Mouse (Mus musculus): ENCODE data around the gene F8. TPM values are rescaled to one million over a fixed set of nuclear protein-coding genes. Genes with fewer than 3 reads are reported as not detected.
A peak's percentile ranks its signal among the peaks of the same experiment; 100 is the strongest.
"Not testable (repeated sequence)": the region's sequence is repeated elsewhere in the genome, so short reads cannot be mapped to it uniquely, and the experiment has no call there.

F8 gene
- total RNA-seq (2021): 1 to 10 TPM; 1.8 to 3.6 TPM
- long read RNA-seq, experiment 1, partial matches to known transcripts: 1 of 1 reads
- long read RNA-seq, experiment 1, other reads (novel, unspliced or antisense): 0 of 1 reads
- long read RNA-seq, experiment 2: 0 reads

GRCm38 (mm10) chrX:75382195-75382771 is at the start of gene F8, which contains the start of gene Fundc2:
Gene F8, minus strand, starts transcription at chrX:75382615.
Gene Fundc2, plus strand, starts transcription at chrX:75382399.
- peak; percentile 35 to 55 for DNase-seq (ENCODE audit: low spot score in 2 of 2)

GRCm38 (mm10) chrX:75415936-75416785 is 33.7 kb upstream of the F8 start, which contains the start of the genes Cmc4, Mtcp1 and Brcc3:
Gene Cmc4, minus strand, starts transcription at chrX:75416584.
Gene Mtcp1, minus strand, starts transcription at chrX:75416588.
Gene Brcc3, plus strand, starts transcription at chrX:75416628.
- DNase-seq (ENCODE audit: low spot score in 2 of 2): peak; percentile 85 to 86

- no peak for DNase-seq (ENCODE audit: low spot score in 2 of 2)
Measured at GRCm38 (mm10) chrX:75409711-75410110, 27.3 kb upstream of the F8 start.

- no peak for DNase-seq (ENCODE audit: low spot score in 2 of 2)
Measured at GRCm38 (mm10) chrX:75403350-75403749, 20.9 kb upstream of the F8 start.

- DNase-seq (ENCODE audit: low spot score in 2 of 2): no peak
Measured at GRCm38 (mm10) chrX:75402668-75403067, 20.3 kb upstream of the F8 start.

GRCm38 (mm10) chrX:75399471-75399870 is 17.1 kb upstream of the F8 start:
- DNase-seq (ENCODE audit: low spot score in 2 of 2): no peak

GRCm38 (mm10) chrX:75381699-75382098 is 716 bp downstream of the F8 start:
- no peak for DNase-seq (ENCODE audit: low spot score in 2 of 2)

- no peak for DNase-seq (ENCODE audit: low spot score in 2 of 2)
Measured at GRCm38 (mm10) chrX:75381176-75381575, 1.2 kb downstream of the F8 start.

- DNase-seq (ENCODE audit: low spot score in 2 of 2): no peak
Measured at GRCm38 (mm10) chrX:75376815-75377214, 5.6 kb downstream of the F8 start.

- no peak for DNase-seq (ENCODE audit: low spot score in 2 of 2)
Measured at GRCm38 (mm10) chrX:75372666-75373425, 9.6 kb downstream of the F8 start.

GRCm38 (mm10) chrX:75370197-75370596 is 12.2 kb downstream of the F8 start:
- DNase-seq (ENCODE audit: low spot score in 2 of 2): no peak

GRCm38 (mm10) chrX:75323556-75323955 is 58.9 kb downstream of the F8 start:
- no peak for DNase-seq (ENCODE audit: low spot score in 2 of 2)

GRCm38 (mm10) chrX:75271676-75272075 is 110.7 kb downstream of the F8 start:
- no peak for DNase-seq (ENCODE audit: low spot score in 2 of 2)

- not testable (repeated sequence) for DNase-seq (ENCODE audit: low spot score in 2 of 2)
Measured at GRCm38 (mm10) chrX:75233603-75234376, 148.6 kb downstream of the F8 start.

- no peak for DNase-seq (ENCODE audit: low spot score in 2 of 2)
Measured at GRCm38 (mm10) chrX:75231456-75231855, 151.0 kb downstream of the F8 start.

GRCm38 (mm10) chrX:75163670-75164069 is 218.7 kb downstream of the F8 start, which contains the start of gene Smim9:
Gene Smim9, minus strand, starts transcription at chrX:75163770.
- no peak for DNase-seq (ENCODE audit: low spot score in 2 of 2)

GRCm38 (mm10) chrX:75155576-75156243 is 226.7 kb downstream of the F8 start:
- DNase-seq (ENCODE audit: low spot score in 2 of 2): no peak

GRCm38 (mm10) chrX:75152249-75152648 is 230.2 kb downstream of the F8 start:
- no peak for DNase-seq (ENCODE audit: low spot score in 2 of 2)

- no peak for DNase-seq (ENCODE audit: low spot score in 2 of 2)
Measured at GRCm38 (mm10) chrX:75150304-75150703, 232.1 kb downstream of the F8 start.

- no peak for DNase-seq (ENCODE audit: low spot score in 2 of 2)
Measured at GRCm38 (mm10) chrX:75148414-75148813, 234.0 kb downstream of the F8 start.
